Mouse (Mus musculus) brain, embryonic 14.5 days (tissue): Measurements from ENCODE around the gene Gbp6.
"Not testable (repeated sequence)": the region's sequence is repeated elsewhere in the genome, so short reads cannot be mapped to it uniquely, and the experiment has no call there.

Experiments used
- CTCF ChIP-seq: fragments of 200-500 bp; IDR thresholded peaks from 2 replicates; pipeline ENCODE4 v1.5.1; 2012; ENCODE audit warnings: inconsistent platforms, mild to moderate bottlenecking, moderate library complexity, borderline replicate concordance; ENCODE audit not compliant: insufficient read depth, insufficient read length; ENCODE audit errors: extremely low read depth
- POLR2A ChIP-seq: fragments of 200-500 bp; IDR thresholded peaks from 2 replicates; pipeline ENCODE4 v1.6.1; 2012; ENCODE audit warnings: mild to moderate bottlenecking, inconsistent platforms, borderline replicate concordance; ENCODE audit not compliant: poor library complexity, insufficient read depth, insufficient read length, severe bottlenecking; ENCODE audit errors: extremely low read depth

GRCm38 (mm10) chr5:105305671-105306070 is 12.2 kb upstream of the Gbp6 start:
- TF ChIP-seq POLR2A, CTCF: not testable (repeated sequence)
